Mouse (Mus musculus) MEL (cell line): ENCODE data around the gene Ociad1. TPM values are rescaled to one million over a fixed set of nuclear protein-coding genes. Genes with fewer than 3 reads are reported as not detected.
A peak's percentile ranks its signal among the peaks of the same experiment; 100 is the strongest.

Experiments used
- DNase-seq: peaks from one replicate; pipeline ENCODE4 v3.0.0; 2011; ENCODE audit warnings: low read depth, low spot score
- H3K27ac ChIP-seq: 2 replicates; pipeline ENCODE4 v1.5.1; 2012; ENCODE audit warnings: low read depth, mild to moderate bottlenecking, control low read depth, low read length, moderate library complexity; ENCODE audit not compliant: control insufficient read depth
- H3K27me3 ChIP-seq, 2 experiments: fragments of 150-350 bp in 1 of 2; sonication (generic) in 1 of 2; 2 replicates each; pipeline ENCODE4 v1.6.1; 2012; ENCODE audit warnings: low read length in 2 of 2, mild to moderate bottlenecking in 2 of 2, improper control_type of control experiment in 1 of 2, moderate library complexity in 1 of 2; ENCODE audit not compliant: insufficient read depth in 2 of 2, control insufficient read depth in 1 of 2
- H3K36me3 ChIP-seq, 2 experiments: 2 replicates each; pipeline ENCODE4 v1.6.1; 2012 to 2014; ENCODE audit warnings: low read length in 2 of 2, improper control_type of control experiment in 1 of 2, inconsistent platforms in 1 of 2, mild to moderate bottlenecking in 1 of 2; ENCODE audit not compliant: insufficient read depth in 2 of 2, control insufficient read depth in 1 of 2
- H3K4me1 ChIP-seq, 2 experiments: fragments of 150-350 bp in 1 of 2; sonication (generic) in 1 of 2; 2 replicates each; pipeline ENCODE4 v1.6.1; 2012; ENCODE audit warnings: low read length in 2 of 2, improper control_type of control experiment in 1 of 2, mild to moderate bottlenecking in 1 of 2; ENCODE audit not compliant: insufficient read depth in 2 of 2, control insufficient read depth in 1 of 2
- H3K4me3 ChIP-seq, 2 experiments: fragments of 150-350 bp in 1 of 2; sonication (generic) in 1 of 2; 2 replicates each; pipeline ENCODE4 v1.5.1; 2012; ENCODE audit warnings: low read depth in 2 of 2, low read length in 2 of 2, mild to moderate bottlenecking in 2 of 2, moderate library complexity in 2 of 2, control low read depth in 1 of 2, improper control_type of control experiment in 1 of 2; ENCODE audit not compliant: control insufficient read depth in 1 of 2, insufficient read depth in 1 of 2
- H3K79me2 ChIP-seq: 2 replicates; pipeline ENCODE4 v1.6.1; 2012; ENCODE audit warnings: mild to moderate bottlenecking, low read length, moderate library complexity; ENCODE audit not compliant: control insufficient read depth, poor library complexity, insufficient read depth
- H3K9ac ChIP-seq: 2 replicates; pipeline ENCODE4 v1.6.1; 2012; ENCODE audit warnings: low read depth, mild to moderate bottlenecking, control low read depth, low read length, moderate library complexity; ENCODE audit not compliant: control insufficient read depth, poor library complexity, severe bottlenecking
- H3K9me3 ChIP-seq: fragments of 150-350 bp; sonication (generic); replicated peaks from 2 replicates; pipeline ENCODE4 v1.6.1; 2012; ENCODE audit warnings: mild to moderate bottlenecking, low read length, improper control_type of control experiment, moderate library complexity; ENCODE audit not compliant: insufficient read depth
- BHLHE40 ChIP-seq: IDR thresholded peaks from 2 replicates; pipeline ENCODE4 v1.6.1; 2012; ENCODE audit warnings: low read depth, mild to moderate bottlenecking, inconsistent platforms, low read length, improper control_type of control experiment, borderline replicate concordance
- CHD1 ChIP-seq: IDR thresholded peaks from 2 replicates; pipeline ENCODE4 v1.6.1; 2012; ENCODE audit warnings: low read depth, mild to moderate bottlenecking, inconsistent platforms, low read length, improper control_type of control experiment
- CTCF ChIP-seq, 3 experiments: IDR thresholded peaks in 2 of 3; conservative IDR thresholded peaks in 1 of 3; 2 replicates each; pipeline ENCODE4 v1.5.1; 2011 to 2012; ENCODE audit warnings: low read length in 3 of 3, low read depth in 2 of 3, mild to moderate bottlenecking in 2 of 3, improper control_type of control experiment in 1 of 3, inconsistent platforms in 1 of 3, mixed read lengths in 1 of 3, moderate library complexity in 1 of 3; ENCODE audit not compliant: control insufficient read depth in 1 of 3, insufficient read depth in 1 of 3, poor library complexity in 1 of 3, severe bottlenecking in 1 of 3
- E2F4 ChIP-seq: IDR thresholded peaks from 2 replicates; pipeline ENCODE4 v1.6.1; 2011; ENCODE audit warnings: low read depth, low read length, improper control_type of control experiment, borderline replicate concordance
- EP300 ChIP-seq, 2 experiments: IDR thresholded peaks; 2 replicates each; pipeline ENCODE4 v1.6.1; 2011; ENCODE audit warnings: improper control_type of control experiment in 2 of 2, low read length in 2 of 2, low read depth in 1 of 2, mild to moderate bottlenecking in 1 of 2
- ETS1 ChIP-seq: IDR thresholded peaks from 2 replicates; pipeline ENCODE4 v1.6.1; 2012; ENCODE audit warnings: low read depth, mild to moderate bottlenecking, inconsistent platforms, low read length, improper control_type of control experiment, moderate library complexity
- GATA1 ChIP-seq: IDR thresholded peaks from 2 replicates; pipeline ENCODE4 v1.6.1; 2011; ENCODE audit warnings: low read depth, low read length, improper control_type of control experiment
- KAT2A ChIP-seq: conservative IDR thresholded peaks from 2 replicates; pipeline ENCODE4 v1.6.1; 2012; ENCODE audit warnings: low read depth, low read length, improper control_type of control experiment, inconsistent platforms
- MEF2A ChIP-seq: IDR thresholded peaks from 2 replicates; pipeline ENCODE4 v1.6.1; 2014; ENCODE audit warnings: low read depth, mild to moderate bottlenecking, inconsistent platforms, low read length, improper control_type of control experiment; ENCODE audit not compliant: poor library complexity, insufficient replicate concordance, severe bottlenecking; ENCODE audit errors: extremely low read depth
- MXI1 ChIP-seq: IDR thresholded peaks from 2 replicates; pipeline ENCODE4 v1.6.1; 2011; ENCODE audit warnings: mild to moderate bottlenecking, low read depth, low read length, improper control_type of control experiment
- MYB ChIP-seq: IDR thresholded peaks from 2 replicates; pipeline ENCODE4 v1.6.1; 2011; ENCODE audit warnings: mild to moderate bottlenecking, low read depth, low read length, improper control_type of control experiment
- MYC ChIP-seq: IDR thresholded peaks from 2 replicates; pipeline ENCODE4 v1.6.1; 2011; ENCODE audit warnings: low read depth, mild to moderate bottlenecking, low read length, improper control_type of control experiment, moderate library complexity
- NELFE ChIP-seq: IDR thresholded peaks from 2 replicates; pipeline ENCODE4 v1.6.1; 2011; ENCODE audit warnings: low read depth, low read length, improper control_type of control experiment
- NRF1 ChIP-seq: IDR thresholded peaks from 2 replicates; pipeline ENCODE4 v1.6.1; 2014; ENCODE audit warnings: low read depth, mild to moderate bottlenecking, inconsistent platforms, low read length, improper control_type of control experiment, moderate library complexity; ENCODE audit not compliant: poor library complexity, insufficient read depth, severe bottlenecking
- RAD21 ChIP-seq: IDR thresholded peaks from 2 replicates; pipeline ENCODE4 v1.6.1; 2011; ENCODE audit warnings: mild to moderate bottlenecking, low read depth, low read length, improper control_type of control experiment
- RCOR1 ChIP-seq: IDR thresholded peaks from 2 replicates; pipeline ENCODE4 v1.6.1; 2012; ENCODE audit warnings: low read depth, mild to moderate bottlenecking, inconsistent platforms, low read length, improper control_type of control experiment
- SIN3A ChIP-seq: IDR thresholded peaks from 2 replicates; pipeline ENCODE4 v1.6.1; 2012; ENCODE audit warnings: low read length, improper control_type of control experiment, inconsistent platforms
- SMC3 ChIP-seq: IDR thresholded peaks from 2 replicates; pipeline ENCODE4 v1.6.1; 2011; ENCODE audit warnings: low read depth, low read length, improper control_type of control experiment
- TAL1 ChIP-seq: IDR thresholded peaks from 2 replicates; pipeline ENCODE4 v1.6.1; 2012; ENCODE audit warnings: mild to moderate bottlenecking, inconsistent platforms, low read length, moderate library complexity, mixed read lengths
- TBP ChIP-seq: IDR thresholded peaks from 2 replicates; pipeline ENCODE4 v1.8.0; 2011; ENCODE audit warnings: low read depth, low read length, improper control_type of control experiment
- TCF12 ChIP-seq: IDR thresholded peaks from 2 replicates; pipeline ENCODE4 v1.6.1; 2014; ENCODE audit warnings: low read depth, mild to moderate bottlenecking, inconsistent platforms, low read length, improper control_type of control experiment, moderate library complexity
- UBTF ChIP-seq: IDR thresholded peaks from 2 replicates; pipeline ENCODE4 v1.6.1; 2012; ENCODE audit warnings: low read depth, mild to moderate bottlenecking, inconsistent platforms, low read length, improper control_type of control experiment, moderate library complexity, borderline replicate concordance; ENCODE audit not compliant: insufficient read depth
- USF1 ChIP-seq: IDR thresholded peaks from 2 replicates; pipeline ENCODE4 v1.6.1; 2014; ENCODE audit warnings: low read depth, mild to moderate bottlenecking, inconsistent platforms, low read length, improper control_type of control experiment, moderate library complexity
- ZC3H11A ChIP-seq: IDR thresholded peaks from 2 replicates; pipeline ENCODE4 v1.6.1; 2012; ENCODE audit warnings: low read depth, mild to moderate bottlenecking, inconsistent platforms, low read length, improper control_type of control experiment
- ZMIZ1 ChIP-seq: IDR thresholded peaks from 2 replicates; pipeline ENCODE4 v1.6.1; 2012; ENCODE audit warnings: low read depth, mild to moderate bottlenecking, inconsistent platforms, low read length, improper control_type of control experiment, moderate library complexity
- ZNF384 ChIP-seq: IDR thresholded peaks from 2 replicates; pipeline ENCODE4 v1.6.1; 2012; ENCODE audit warnings: low read depth, mild to moderate bottlenecking, inconsistent platforms, low read length, improper control_type of control experiment
- polyA plus RNA-seq, 2 experiments: library from polyadenylated mRNA; stranded (reverse) in 1 of 2; unstranded in 1 of 2; fragments of >175 nt in 1 of 2; fragments of >200 nt in 1 of 2; gene quantifications; 2 replicates each; pipeline versions ENCODE4 v1.2.1 to v1.2.4; 2012; ENCODE audit warnings: low replicate concordance in 2 of 2, low read depth in 1 of 2; ENCODE audit not compliant: insufficient read length in 2 of 2, insufficient read depth in 1 of 2, missing spikeins in 1 of 2
- total RNA-seq: library from RNA; depleted of rRNA; stranded (reverse); fragments of 300-350 nt; gene quantifications from 2 replicates; pipeline ENCODE4 v1.2.3, GENCODE M21; 2012

The Ociad1 gene
- total and polyA plus RNA-seq, 3 experiments, result 110 to 221 TPM; not detected in 1

DNA sequence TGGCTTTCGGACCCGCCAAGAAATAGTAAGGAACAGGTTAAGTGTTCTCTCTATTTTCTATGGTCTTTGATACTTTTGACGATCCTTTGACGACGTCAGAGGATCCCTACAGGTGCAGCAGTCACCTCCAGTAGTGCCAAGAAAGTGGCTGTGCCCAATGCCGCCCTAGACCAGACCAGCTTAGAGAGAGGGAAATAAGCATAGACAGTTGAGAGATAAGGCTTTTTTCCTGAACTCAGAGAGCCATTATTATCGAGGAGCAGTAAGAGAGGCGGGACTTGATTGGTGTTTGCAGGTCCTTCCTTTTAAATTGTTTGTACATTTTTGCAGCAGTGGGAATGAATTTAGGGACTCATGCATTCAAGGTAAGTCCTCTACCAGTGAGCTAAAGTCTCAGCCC lies 34.9 kb upstream of the Ociad1 start:
- peaks cover 24% of the 10 kb centered on the region for H3K79me2 ChIP-seq
- peaks cover 0 to 21% of the 10 kb centered on the region in 2 experiments; a peak in 2 of 4 replicates for H3K36me3 ChIP-seq
- no peak for TF ChIP-seq KAT2A
- peak; percentile 30; the same call in 1 of the 2 replicates for TF ChIP-seq TCF12
- no peak for TF ChIP-seq ZMIZ1
- peak; percentile 44; the same call in 1 of the 2 replicates for TF ChIP-seq ETS1
- TF ChIP-seq TBP, result peak; percentile 72
- TF ChIP-seq SMC3, result no peak
- TF ChIP-seq NELFE, result peak; percentile 29; the same call in 1 of the 2 replicates
- no peak for TF ChIP-seq BHLHE40
- TF ChIP-seq MXI1, result no peak; the same call in 1 of the 2 replicates
- peak; percentile 76 for TF ChIP-seq GATA1
- TF ChIP-seq CHD1, result no peak
- no peak for TF ChIP-seq MEF2A
- no peak; the same call in 1 of the 2 replicates for TF ChIP-seq SIN3A
- no peak for TF ChIP-seq NRF1
- TF ChIP-seq RCOR1, result no peak; the same call in 1 of the 2 replicates
- TF ChIP-seq TAL1, result no peak
- peak in 1 of 2 experiments; percentile 52; a peak in 2 of 4 replicates for TF ChIP-seq EP300 (IDR thresholded peaks at IDR 0.05; ENCODE audit: low read depth in 1 of 2, low read length in 2 of 2)
- no peak for TF ChIP-seq RAD21
- no peak for TF ChIP-seq CTCF (IDR thresholded peaks at IDR 0.05 in 2 of 3, conservative IDR thresholded peaks at IDR 0.05 in 1 of 3; ENCODE audit: control insufficient read depth in 1 of 3, insufficient read depth in 1 of 3, low read depth in 2 of 3, low read length in 3 of 3, poor library complexity in 1 of 3, severe bottlenecking in 1 of 3)
- TF ChIP-seq E2F4, result no peak; the same call in 1 of the 2 replicates
- H3K4me3 ChIP-seq, result peak overlapping the region; percentile 48 to 59
- no peaks in the 10 kb centered on the region for H3K9me3 ChIP-seq
- no peaks in the 10 kb centered on the region for H3K27me3 ChIP-seq
- peak overlapping the region; percentile 97 for H3K27ac ChIP-seq
- peaks cover 14 to 19% of the 10 kb centered on the region in 2 experiments for H3K4me1 ChIP-seq
- peak overlapping the region; percentile 72 for H3K9ac ChIP-seq
- peak; percentile 74 for DNase-seq

- no peak overlapping the region for H3K4me3 ChIP-seq
- no peak overlapping the region for H3K9ac ChIP-seq
- no peaks in the 10 kb centered on the region for H3K79me2 ChIP-seq
- no peak for DNase-seq
- no peaks in the 10 kb centered on the region for H3K9me3 ChIP-seq
- H3K27ac ChIP-seq, result no peak overlapping the region
- TF ChIP-seq NELFE (no peak), UBTF (no peak), ZC3H11A (no peak), EP300 (IDR thresholded peaks at IDR 0.05; ENCODE audit: low read depth in 1 of 2, low read length in 2 of 2) (no peak), E2F4 (no peak), SMC3 (no peak), CHD1 (no peak), ZNF384 (no peak), MYB (no peak), MYC (no peak), USF1 (no peak), RCOR1 (no peak)
- H3K4me1 ChIP-seq, result no peaks in the 10 kb centered on the region
- no peaks in the 10 kb centered on the region for H3K27me3 ChIP-seq
- no peaks in the 10 kb centered on the region for H3K36me3 ChIP-seq
Observed at GRCm38 (mm10) chr5:73264122-73264521, 28.5 kb upstream of the Ociad1 start.
